Mouse (Mus musculus): ENCODE measurements around the gene Sdha. TPM values are rescaled to one million over a fixed set of nuclear protein-coding genes. Genes with fewer than 3 reads are reported as not detected.
A peak's percentile ranks its signal among the peaks of the same experiment; 100 is the strongest.

Gene Sdha
- polyA plus RNA-seq (2012; rRNA removed), result 65.1 and 96.7 TPM in 2 replicates

- WGBS, result under 1% methylated on average over 57 of the region's 57 CpGs
- Histone ChIP-seq H3K27me3 (ENCODE audit: control insufficient read depth, insufficient read depth, low read length) (no peaks in the 10 kb centered on the region), H3K36me3 (ENCODE audit: control insufficient read depth, insufficient read depth, low read length) (peaks cover 11% of the 10 kb centered on the region), H3K27ac (ENCODE audit: insufficient read depth, low read depth, low read length) (peak within 1 kb of the TSS; percentile 96), H3K4me3 (ENCODE audit: low read depth, low read length) (peak within 1 kb of the TSS; percentile 89), H3K4me1 (ENCODE audit: control insufficient read depth, insufficient read depth, insufficient read length, low read length) (no peaks in the 10 kb centered on the region)
- TF ChIP-seq POLR2A (IDR thresholded peaks at IDR 0.05; ENCODE audit: low read depth, low read length) (peak; percentile 84), CTCF (IDR thresholded peaks at IDR 0.05; ENCODE audit: extremely low read depth, insufficient read length, insufficient replicate concordance, low read depth, low read length) (no peak)
Measured at GRCm38 (mm10) chr13:74349566-74350434, at the start of gene Sdha, which contains the start of gene Ccdc127. Gene Sdha, minus strand, starts transcription at chr13:74350280. Gene Ccdc127, plus strand, starts transcription at chr13:74350309.

- TF ChIP-seq POLR2A (IDR thresholded peaks at IDR 0.05; ENCODE audit: low read depth, low read length) (no peak), CTCF (IDR thresholded peaks at IDR 0.05; ENCODE audit: extremely low read depth, insufficient read length, insufficient replicate concordance, low read depth, low read length) (no peak)
- 20% methylated on average over 11 of the region's 11 CpGs for WGBS
Measured at GRCm38 (mm10) chr13:74399298-74399839, 49.3 kb upstream of the Sdha start, which contains the start of gene Ftl1-ps1. Gene Ftl1-ps1, plus strand, starts transcription at chr13:74399694.

GRCm38 (mm10) chr13:74391156-74391555 lies 41.1 kb upstream of the Sdha start:
- TF ChIP-seq CTCF (IDR thresholded peaks at IDR 0.05; ENCODE audit: extremely low read depth, insufficient read length, insufficient replicate concordance, low read depth, low read length) (no peak), POLR2A (IDR thresholded peaks at IDR 0.05; ENCODE audit: low read depth, low read length) (no peak)
- WGBS, result 66% methylated on average over 2 of the region's 2 CpGs
- Histone ChIP-seq H3K36me3 (ENCODE audit: control insufficient read depth, insufficient read depth, low read length) (no peaks in the 10 kb centered on the region), H3K4me1 (ENCODE audit: control insufficient read depth, insufficient read depth, insufficient read length, low read length) (no peaks in the 10 kb centered on the region), H3K27ac (ENCODE audit: insufficient read depth, low read depth, low read length) (no peak overlapping the region), H3K4me3 (ENCODE audit: low read depth, low read length) (no peak overlapping the region), H3K27me3 (ENCODE audit: control insufficient read depth, insufficient read depth, low read length) (no peaks in the 10 kb centered on the region)

More at GRCm38 (mm10) chr13:74399298-74399839, 49.3 kb upstream of the Sdha start, which contains the start of gene Ftl1-ps1:
- no peaks in the 10 kb centered on the region for H3K27me3 ChIP-seq (ENCODE audit: control insufficient read depth, insufficient read depth, low read length)
- no peak within 1 kb of the TSS for H3K4me3 ChIP-seq (ENCODE audit: low read depth, low read length)
- peaks cover 2% of the 10 kb centered on the region; the same call in 1 of the 2 replicates for H3K4me1 ChIP-seq (ENCODE audit: control insufficient read depth, insufficient read depth, insufficient read length, low read length)
- no peaks in the 10 kb centered on the region for H3K36me3 ChIP-seq (ENCODE audit: control insufficient read depth, insufficient read depth, low read length)
- no peak within 1 kb of the TSS for H3K27ac ChIP-seq (ENCODE audit: insufficient read depth, low read depth, low read length)

GRCm38 (mm10) chr13:74390371-74390990 lies 40.4 kb upstream of the Sdha start, which contains the start of gene Zfp72:
Gene Zfp72, minus strand, starts transcription at chr13:74390836.
- Histone ChIP-seq H3K4me3 (ENCODE audit: low read depth, low read length) (peak within 1 kb of the TSS; percentile 66), H3K4me1 (ENCODE audit: control insufficient read depth, insufficient read depth, insufficient read length, low read length) (no peaks in the 10 kb centered on the region), H3K27me3 (ENCODE audit: control insufficient read depth, insufficient read depth, low read length) (no peaks in the 10 kb centered on the region), H3K36me3 (ENCODE audit: control insufficient read depth, insufficient read depth, low read length) (no peaks in the 10 kb centered on the region), H3K27ac (ENCODE audit: insufficient read depth, low read depth, low read length) (no peak within 1 kb of the TSS)
- WGBS, result 2% methylated on average over 14 of the region's 14 CpGs
- TF ChIP-seq POLR2A (IDR thresholded peaks at IDR 0.05; ENCODE audit: low read depth, low read length), result no peak
- no peak for TF ChIP-seq CTCF (IDR thresholded peaks at IDR 0.05; ENCODE audit: extremely low read depth, insufficient read length, insufficient replicate concordance, low read depth, low read length)

GRCm38 (mm10) chr13:74389730-74390129 lies 39.6 kb upstream of the Sdha start:
- WGBS, result 57% methylated on average over 6 of the region's 6 CpGs
- Histone ChIP-seq H3K36me3 (ENCODE audit: control insufficient read depth, insufficient read depth, low read length) (no peaks in the 10 kb centered on the region), H3K4me1 (ENCODE audit: control insufficient read depth, insufficient read depth, insufficient read length, low read length) (no peaks in the 10 kb centered on the region), H3K27me3 (ENCODE audit: control insufficient read depth, insufficient read depth, low read length) (no peaks in the 10 kb centered on the region), H3K4me3 (ENCODE audit: low read depth, low read length) (no peak overlapping the region), H3K27ac (ENCODE audit: insufficient read depth, low read depth, low read length) (no peak overlapping the region)
- no peak for TF ChIP-seq POLR2A (IDR thresholded peaks at IDR 0.05; ENCODE audit: low read depth, low read length)
- no peak for TF ChIP-seq CTCF (IDR thresholded peaks at IDR 0.05; ENCODE audit: extremely low read depth, insufficient read length, insufficient replicate concordance, low read depth, low read length)

- no peaks in the 10 kb centered on the region for H3K36me3 ChIP-seq (ENCODE audit: control insufficient read depth, insufficient read depth, low read length)
- H3K27ac ChIP-seq (ENCODE audit: insufficient read depth, low read depth, low read length), result no peak overlapping the region
- no peaks in the 10 kb centered on the region for H3K4me1 ChIP-seq (ENCODE audit: control insufficient read depth, insufficient read depth, insufficient read length, low read length)
- H3K27me3 ChIP-seq (ENCODE audit: control insufficient read depth, insufficient read depth, low read length), result no peaks in the 10 kb centered on the region
- 63% methylated on average over 3 of the region's 3 CpGs for WGBS
- H3K4me3 ChIP-seq (ENCODE audit: low read depth, low read length), result no peak overlapping the region
- TF ChIP-seq CTCF (IDR thresholded peaks at IDR 0.05; ENCODE audit: extremely low read depth, insufficient read length, insufficient replicate concordance, low read depth, low read length) (no peak), POLR2A (IDR thresholded peaks at IDR 0.05; ENCODE audit: low read depth, low read length) (no peak)
Measured at GRCm38 (mm10) chr13:74382289-74382688, 32.2 kb upstream of the Sdha start.

Measured in small intestine, adult 2 months (tissue).